Mouse (Mus musculus): ENCODE data around the gene Hrh1. TPM values are rescaled to one million over a fixed set of nuclear protein-coding genes. Genes with fewer than 3 reads are reported as not detected.

Hrh1 gene
- polyA plus RNA-seq, 1 experiment, result 0.23 TPM

- peak; percentile 94 for DNase-seq
- H3K4me3 ChIP-seq (ENCODE audit: insufficient read depth, low read depth, low read length), result no peak overlapping the region
- H3K27ac ChIP-seq (ENCODE audit: insufficient read depth, low read depth, low read length), result no peak overlapping the region; the same call in 1 of the 2 replicates
- peaks cover 9% of the 10 kb centered on the region for H3K4me1 ChIP-seq (ENCODE audit: control insufficient read depth, insufficient read depth, low read length)
- TF ChIP-seq CTCF (conservative IDR thresholded peaks at IDR 0.05; ENCODE audit: insufficient read depth, insufficient read length, low read depth, low read length), result no peak
- no peak for TF ChIP-seq POLR2A (IDR thresholded peaks at IDR 0.05; ENCODE audit: low read depth, low read length)
- H3K36me3 ChIP-seq (ENCODE audit: control insufficient read depth, insufficient read depth, low read length), result no peaks in the 10 kb centered on the region
- WGBS, result 47% methylated on average over 2 of the region's 2 CpGs
- H3K27me3 ChIP-seq (replicated peaks; ENCODE audit: control insufficient read depth, insufficient read depth, low read length), result no peaks in the 10 kb centered on the region
These were observed 20.3 kb downstream of the Hrh1 start for GRCm38 (mm10) chr6:114418037-114418436.

DNA sequence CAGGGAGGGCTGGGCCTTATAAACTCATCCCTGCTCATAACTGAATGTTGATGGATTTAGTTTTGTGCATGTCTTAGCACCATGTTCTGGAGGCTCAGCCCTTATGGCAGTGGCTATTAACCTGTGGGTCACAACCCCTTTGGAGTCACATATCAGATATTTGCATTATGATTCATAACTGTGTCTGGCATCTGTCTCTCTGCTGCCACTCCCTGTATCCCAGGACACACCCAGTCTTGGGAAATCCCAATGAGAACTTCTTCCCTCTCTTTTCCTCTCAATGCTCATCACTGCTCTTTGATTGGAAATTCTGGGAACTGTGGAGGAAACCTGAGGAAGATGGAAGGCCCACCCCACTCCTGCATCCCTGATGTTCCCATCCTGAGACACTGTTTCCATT lies 23.3 kb downstream of the Hrh1 start:
- peaks cover 9% of the 10 kb centered on the region for H3K4me1 ChIP-seq (ENCODE audit: control insufficient read depth, insufficient read depth, low read length)
- no peak overlapping the region for H3K27ac ChIP-seq (ENCODE audit: insufficient read depth, low read depth, low read length)
- H3K27me3 ChIP-seq (replicated peaks; ENCODE audit: control insufficient read depth, insufficient read depth, low read length), result no peaks in the 10 kb centered on the region
- TF ChIP-seq CTCF (conservative IDR thresholded peaks at IDR 0.05; ENCODE audit: insufficient read depth, insufficient read length, low read depth, low read length) (no peak), POLR2A (IDR thresholded peaks at IDR 0.05; ENCODE audit: low read depth, low read length) (no peak)
- no peaks in the 10 kb centered on the region for H3K36me3 ChIP-seq (ENCODE audit: control insufficient read depth, insufficient read depth, low read length)
- DNase-seq, result no peak
- no peak overlapping the region for H3K4me3 ChIP-seq (ENCODE audit: insufficient read depth, low read depth, low read length)

GRCm38 (mm10) chr6:114423051-114423676 lies 25.4 kb downstream of the Hrh1 start:
- Histone ChIP-seq H3K4me3 (ENCODE audit: insufficient read depth, low read depth, low read length) (no peak overlapping the region), H3K4me1 (ENCODE audit: control insufficient read depth, insufficient read depth, low read length) (peaks cover 5% of the 10 kb centered on the region), H3K27ac (ENCODE audit: insufficient read depth, low read depth, low read length) (no peak overlapping the region), H3K27me3 (replicated peaks; ENCODE audit: control insufficient read depth, insufficient read depth, low read length) (no peaks in the 10 kb centered on the region), H3K36me3 (ENCODE audit: control insufficient read depth, insufficient read depth, low read length) (no peaks in the 10 kb centered on the region)
- DNase-seq, result peak; percentile 35
- no peak for TF ChIP-seq CTCF (conservative IDR thresholded peaks at IDR 0.05; ENCODE audit: insufficient read depth, insufficient read length, low read depth, low read length)
- TF ChIP-seq POLR2A (IDR thresholded peaks at IDR 0.05; ENCODE audit: low read depth, low read length), result no peak
- 55% methylated on average over 9 of the region's 9 CpGs for WGBS

DNA sequence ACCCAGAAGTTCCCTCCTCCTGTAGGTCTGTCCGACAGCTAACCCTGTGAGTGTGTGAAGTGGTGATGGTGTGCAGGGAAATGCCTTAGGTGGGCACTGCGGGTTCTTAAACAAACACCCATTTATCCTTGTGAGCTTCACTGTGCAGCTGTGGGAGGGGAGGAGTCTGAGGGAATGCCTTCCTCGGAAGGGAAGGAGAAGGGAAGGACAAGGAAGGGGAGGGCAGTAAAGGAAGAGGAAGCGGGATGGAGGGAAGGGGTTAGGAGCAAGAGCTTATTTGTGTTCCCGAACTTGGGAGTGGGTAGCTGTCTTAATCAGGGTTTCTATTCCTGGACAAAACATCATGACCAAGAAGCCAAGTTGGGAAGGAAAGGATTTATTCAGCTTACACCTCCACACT lies 27.6 kb downstream of the Hrh1 start:
- Histone ChIP-seq H3K4me1 (ENCODE audit: control insufficient read depth, insufficient read depth, low read length) (no peaks in the 10 kb centered on the region), H3K4me3 (ENCODE audit: insufficient read depth, low read depth, low read length) (no peak overlapping the region), H3K27me3 (replicated peaks; ENCODE audit: control insufficient read depth, insufficient read depth, low read length) (no peaks in the 10 kb centered on the region), H3K36me3 (ENCODE audit: control insufficient read depth, insufficient read depth, low read length) (no peaks in the 10 kb centered on the region), H3K27ac (ENCODE audit: insufficient read depth, low read depth, low read length) (no peak overlapping the region)
- 33% methylated on average over 5 of the region's 5 CpGs for WGBS
- no peak for DNase-seq
- TF ChIP-seq CTCF (conservative IDR thresholded peaks at IDR 0.05; ENCODE audit: insufficient read depth, insufficient read length, low read depth, low read length) (no peak), POLR2A (IDR thresholded peaks at IDR 0.05; ENCODE audit: low read depth, low read length) (no peak)

DNA sequence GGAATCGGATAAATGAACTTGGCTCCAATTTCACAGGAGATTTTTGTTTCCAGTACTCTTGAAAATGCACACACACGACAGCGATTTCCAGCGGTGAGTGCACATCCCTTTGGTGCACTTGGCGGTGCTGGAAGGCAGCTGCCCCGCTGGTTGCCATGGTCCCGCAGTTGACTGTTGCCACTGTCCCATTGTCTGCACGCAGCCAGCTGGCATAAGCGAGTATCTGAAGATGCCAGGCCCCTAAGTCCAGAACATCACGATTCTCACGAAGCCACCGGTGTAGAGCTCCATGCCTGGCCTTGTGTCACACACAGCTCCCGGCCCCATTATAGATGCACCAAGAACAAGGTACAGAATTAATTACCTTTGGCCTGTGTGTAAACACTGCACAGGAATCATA lies 29.9 kb downstream of the Hrh1 start:
- H3K4me3 ChIP-seq (ENCODE audit: insufficient read depth, low read depth, low read length), result no peak overlapping the region
- TF ChIP-seq CTCF (conservative IDR thresholded peaks at IDR 0.05; ENCODE audit: insufficient read depth, insufficient read length, low read depth, low read length) (no peak), POLR2A (IDR thresholded peaks at IDR 0.05; ENCODE audit: low read depth, low read length) (no peak)
- H3K36me3 ChIP-seq (ENCODE audit: control insufficient read depth, insufficient read depth, low read length), result no peaks in the 10 kb centered on the region
- DNase-seq, result no peak
- H3K4me1 ChIP-seq (ENCODE audit: control insufficient read depth, insufficient read depth, low read length), result no peaks in the 10 kb centered on the region
- no peaks in the 10 kb centered on the region for H3K27me3 ChIP-seq (replicated peaks; ENCODE audit: control insufficient read depth, insufficient read depth, low read length)
- WGBS, result 85% methylated on average over 13 of the region's 13 CpGs
- no peak overlapping the region for H3K27ac ChIP-seq (ENCODE audit: insufficient read depth, low read depth, low read length)

- no peak overlapping the region for H3K27ac ChIP-seq (ENCODE audit: insufficient read depth, low read depth, low read length)
- H3K27me3 ChIP-seq (replicated peaks; ENCODE audit: control insufficient read depth, insufficient read depth, low read length), result no peaks in the 10 kb centered on the region
- TF ChIP-seq CTCF (conservative IDR thresholded peaks at IDR 0.05; ENCODE audit: insufficient read depth, insufficient read length, low read depth, low read length), result no peak
- no peak for TF ChIP-seq POLR2A (IDR thresholded peaks at IDR 0.05; ENCODE audit: low read depth, low read length)
- no peaks in the 10 kb centered on the region for H3K36me3 ChIP-seq (ENCODE audit: control insufficient read depth, insufficient read depth, low read length)
- 15% methylated on average over 16 of the region's 16 CpGs for WGBS
- no peaks in the 10 kb centered on the region for H3K4me1 ChIP-seq (ENCODE audit: control insufficient read depth, insufficient read depth, low read length)
- no peak overlapping the region for H3K4me3 ChIP-seq (ENCODE audit: insufficient read depth, low read depth, low read length)
- DNase-seq, result peak; percentile 69
These were observed 31.1 kb downstream of the Hrh1 start for GRCm38 (mm10) chr6:114428831-114429230.

DNA sequence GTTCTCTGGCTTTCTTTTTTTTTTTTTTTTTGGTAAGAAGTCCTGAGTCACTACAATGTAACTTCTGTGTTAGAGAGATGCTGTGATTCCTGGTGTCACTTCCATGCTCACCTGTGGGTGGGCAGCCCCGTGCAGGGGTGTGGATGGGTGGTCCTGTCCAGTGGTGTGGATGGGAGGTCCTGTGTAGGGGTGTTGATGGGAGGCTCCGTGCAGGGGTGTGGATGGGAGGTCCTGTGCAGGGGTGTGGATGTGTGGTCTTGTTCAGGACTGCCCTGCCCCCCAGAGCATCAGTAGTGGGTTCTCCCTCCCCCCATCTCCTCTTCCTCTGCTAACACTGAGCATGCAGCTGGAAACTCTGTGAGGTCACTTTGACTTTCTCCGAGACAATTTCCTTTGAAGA lies 34.9 kb downstream of the Hrh1 start:
- WGBS, result 41% methylated on average over 3 of the region's 3 CpGs
- no peaks in the 10 kb centered on the region for H3K36me3 ChIP-seq (ENCODE audit: control insufficient read depth, insufficient read depth, low read length)

More for the DNA sequence above, 34.9 kb downstream of the Hrh1 start:
- H3K27ac ChIP-seq (ENCODE audit: insufficient read depth, low read depth, low read length), result no peak overlapping the region
- TF ChIP-seq POLR2A (IDR thresholded peaks at IDR 0.05; ENCODE audit: low read depth, low read length) (no peak), CTCF (conservative IDR thresholded peaks at IDR 0.05; ENCODE audit: insufficient read depth, insufficient read length, low read depth, low read length) (no peak)
- H3K4me1 ChIP-seq (ENCODE audit: control insufficient read depth, insufficient read depth, low read length), result no peaks in the 10 kb centered on the region
- no peak overlapping the region for H3K4me3 ChIP-seq (ENCODE audit: insufficient read depth, low read depth, low read length)
- H3K27me3 ChIP-seq (replicated peaks; ENCODE audit: control insufficient read depth, insufficient read depth, low read length), result no peaks in the 10 kb centered on the region
- DNase-seq, result peak; percentile 12

Data from kidney, adult 2 months (tissue).